Mouse (Mus musculus) heart, adult 2 months (tissue): ENCODE data around the gene Ralgapa1.

Experiments
- CTCF ChIP-seq: fragments of 200-600 bp; IDR thresholded peaks from 2 replicates; pipeline ENCODE4 v1.8.1; 2022; ENCODE audit warnings: antibody characterized with exemption, mild to moderate bottlenecking, moderate library complexity
- EP300 ChIP-seq: fragments of 200-500 bp; IDR thresholded peaks from 2 replicates; pipeline ENCODE4 v1.6.1; 2011; ENCODE audit warnings: low read depth, low read length, control low read depth; ENCODE audit not compliant: insufficient read depth
- POLR2A ChIP-seq: fragments of 200-500 bp; IDR thresholded peaks from 2 replicates; pipeline ENCODE4 v1.6.1; 2011; ENCODE audit warnings: mild to moderate bottlenecking, low read depth, low read length, control low read depth; ENCODE audit not compliant: insufficient read depth

DNA sequence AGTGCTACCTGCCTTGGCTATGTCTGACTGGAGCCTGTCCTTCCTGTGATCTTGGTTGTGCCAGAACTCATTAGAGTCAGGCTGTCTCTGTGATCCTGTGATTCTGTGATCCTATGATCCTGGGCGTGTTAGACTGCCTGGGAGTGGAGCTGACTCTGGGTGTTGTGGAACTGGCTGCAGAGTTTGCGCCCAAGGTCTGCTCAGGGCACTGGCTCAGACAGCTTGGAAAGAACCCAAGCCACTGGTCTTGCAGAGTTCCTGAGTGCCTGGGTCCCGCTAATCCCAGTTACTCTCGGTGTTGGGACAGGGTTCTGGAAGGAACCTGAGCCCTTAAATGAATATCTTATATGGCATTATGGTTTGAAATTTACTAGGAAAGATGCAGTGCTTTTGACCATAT is 115.1 kb downstream of the Ralgapa1 start:
- TF ChIP-seq CTCF (no peak), POLR2A (no peak), EP300 (no peak)
